Mouse (Mus musculus): ENCODE measurements around the gene Pex5l.

- TF ChIP-seq CTCF (IDR thresholded peaks at IDR 0.05; ENCODE audit: low read depth) (no peak), EP300 (IDR thresholded peaks at IDR 0.05; ENCODE audit: low read depth) (no peak)
Measured at GRCm38 (mm10) chr3:33074266-33074981, 68.6 kb downstream of the Pex5l start.

All from liver, embryonic 14.5 days (tissue).